Mouse (Mus musculus): ENCODE results near the gene Slc9a3r1. TPM values are rescaled to one million over a fixed set of nuclear protein-coding genes. Genes with fewer than 3 reads are reported as not detected.

Gene Slc9a3r1
- total RNA-seq, 1 experiment = 43.9 TPM

GRCm38 (mm10) chr11:115164341-115164975 lies 1.3 kb downstream of the Slc9a3r1 start:
- no peak for DNase-seq (ENCODE audit: low read depth, low spot score)
- H3K9ac ChIP-seq (ENCODE audit: insufficient read depth, low read depth, low read length, poor library complexity, severe bottlenecking) = peak overlapping the region; percentile 82

GRCm38 (mm10) chr11:115164976-115165374 lies 1.8 kb downstream of the Slc9a3r1 start:
- peaks cover 19% of the 10 kb centered on the region; the same call in 1 of the 2 replicates for H3K36me3 ChIP-seq (ENCODE audit: control insufficient read depth, insufficient read depth, low read length, poor library complexity, severe bottlenecking)
- in situ Hi-C loops (cut with MboI; ENCODE audit: low sequenced_read_pairs in 2 of 2, unreplicated experiment in 2 of 2) = no loop called here
- no peaks in the 10 kb centered on the region for H3K9me3 ChIP-seq (ENCODE audit: control insufficient read depth, insufficient read depth, low read depth, low read length)
- peak overlapping the region; percentile 82 to 87 for H3K4me3 ChIP-seq (ENCODE audit: insufficient read depth in 1 of 2, low read depth in 1 of 2, low read length in 2 of 2, poor library complexity in 1 of 2, severe bottlenecking in 1 of 2)
- H3K27ac ChIP-seq (ENCODE audit: insufficient read depth, low read depth, low read length, poor library complexity, severe bottlenecking) = no peak overlapping the region
- peaks cover 3 to 21% of the 10 kb centered on the region in 2 experiments; a peak in 2 of 4 replicates for H3K4me1 ChIP-seq (ENCODE audit: control insufficient read depth in 2 of 2, insufficient read depth in 2 of 2, low read length in 2 of 2, poor library complexity in 1 of 2)
- H3K9ac ChIP-seq (ENCODE audit: insufficient read depth, low read depth, low read length, poor library complexity, severe bottlenecking) = peak overlapping the region; percentile 54
- TF ChIP-seq HCFC1 (IDR thresholded peaks at IDR 0.05; ENCODE audit: borderline replicate concordance, insufficient read depth, low read length) (no peak), CHD2 (IDR thresholded peaks at IDR 0.05; ENCODE audit: low read depth, low read length) (no peak), ZC3H11A (IDR thresholded peaks at IDR 0.05; ENCODE audit: borderline replicate concordance, low read depth, low read length) (no peak), ZNF384 (IDR thresholded peaks at IDR 0.05; ENCODE audit: low read depth, low read length) (no peak), MAFK (IDR thresholded peaks at IDR 0.05; ENCODE audit: insufficient read depth, low read depth, low read length) (no peak)
- no peak for DNase-seq (ENCODE audit: low read depth, low spot score)

More at GRCm38 (mm10) chr11:115164341-115164975, 1.3 kb downstream of the Slc9a3r1 start:
- in situ Hi-C loops (cut with MboI; ENCODE audit: low sequenced_read_pairs in 2 of 2, unreplicated experiment in 2 of 2) = no loop called here
- Histone ChIP-seq H3K27ac (ENCODE audit: insufficient read depth, low read depth, low read length, poor library complexity, severe bottlenecking) (no peak overlapping the region), H3K9me3 (ENCODE audit: control insufficient read depth, insufficient read depth, low read depth, low read length) (no peaks in the 10 kb centered on the region), H3K36me3 (ENCODE audit: control insufficient read depth, insufficient read depth, low read length, poor library complexity, severe bottlenecking) (peaks cover 19% of the 10 kb centered on the region; the same call in 1 of the 2 replicates), H3K4me3 (ENCODE audit: insufficient read depth in 1 of 2, low read depth in 1 of 2, low read length in 2 of 2, poor library complexity in 1 of 2, severe bottlenecking in 1 of 2) (peak overlapping the region; percentile 82 to 87), H3K4me1 (ENCODE audit: control insufficient read depth in 2 of 2, insufficient read depth in 2 of 2, low read length in 2 of 2, poor library complexity in 1 of 2) (peaks cover 6 to 21% of the 10 kb centered on the region in 2 experiments; a peak in 2 of 4 replicates)
- TF ChIP-seq ZNF384 (IDR thresholded peaks at IDR 0.05; ENCODE audit: low read depth, low read length) = no peak
- no peak for TF ChIP-seq CHD2 (IDR thresholded peaks at IDR 0.05; ENCODE audit: low read depth, low read length)
- no peak for TF ChIP-seq MAFK (IDR thresholded peaks at IDR 0.05; ENCODE audit: insufficient read depth, low read depth, low read length)
- no peak for TF ChIP-seq HCFC1 (IDR thresholded peaks at IDR 0.05; ENCODE audit: borderline replicate concordance, insufficient read depth, low read length)
- no peak for TF ChIP-seq ZC3H11A (IDR thresholded peaks at IDR 0.05; ENCODE audit: borderline replicate concordance, low read depth, low read length)

DNA sequence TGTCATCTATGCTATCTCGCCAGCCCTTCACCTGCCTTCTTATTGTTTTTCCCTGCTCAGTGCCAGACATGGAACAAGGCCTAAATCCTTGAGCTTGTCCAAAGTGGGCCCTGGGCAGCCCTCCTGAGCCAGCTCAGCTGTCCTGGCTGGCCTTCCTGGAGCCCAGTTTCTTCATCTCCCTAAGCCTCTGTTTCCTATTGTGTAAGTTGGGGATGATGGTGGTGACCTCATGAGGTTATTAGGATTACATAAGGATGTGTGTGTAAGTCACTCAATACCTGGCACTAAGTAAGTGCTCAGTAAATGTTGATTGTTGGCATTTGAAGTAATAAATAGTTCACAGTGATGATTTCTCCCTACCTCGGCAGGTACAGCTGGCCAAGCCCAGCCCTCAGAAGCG lies 3.6 kb downstream of the Slc9a3r1 start:
- Histone ChIP-seq H3K9ac (ENCODE audit: insufficient read depth, low read depth, low read length, poor library complexity, severe bottlenecking) (no peak overlapping the region), H3K36me3 (ENCODE audit: control insufficient read depth, insufficient read depth, low read length, poor library complexity, severe bottlenecking) (peaks cover 19% of the 10 kb centered on the region; the same call in 1 of the 2 replicates), H3K4me3 (ENCODE audit: insufficient read depth in 1 of 2, low read depth in 1 of 2, low read length in 2 of 2, poor library complexity in 1 of 2, severe bottlenecking in 1 of 2) (no peak overlapping the region), H3K9me3 (ENCODE audit: control insufficient read depth, insufficient read depth, low read depth, low read length) (no peaks in the 10 kb centered on the region), H3K27ac (ENCODE audit: insufficient read depth, low read depth, low read length, poor library complexity, severe bottlenecking) (no peak overlapping the region), H3K4me1 (ENCODE audit: control insufficient read depth in 2 of 2, insufficient read depth in 2 of 2, low read length in 2 of 2, poor library complexity in 1 of 2) (peaks cover 6 to 22% of the 10 kb centered on the region in 2 experiments; a peak in 3 of 4 replicates)
- no peak for DNase-seq (ENCODE audit: low read depth, low spot score)
- in situ Hi-C loops (cut with MboI; ENCODE audit: low sequenced_read_pairs in 2 of 2, unreplicated experiment in 2 of 2) = no loop called here
- TF ChIP-seq MAFK (IDR thresholded peaks at IDR 0.05; ENCODE audit: insufficient read depth, low read depth, low read length) (no peak), ZNF384 (IDR thresholded peaks at IDR 0.05; ENCODE audit: low read depth, low read length) (no peak), HCFC1 (IDR thresholded peaks at IDR 0.05; ENCODE audit: borderline replicate concordance, insufficient read depth, low read length) (no peak), ZC3H11A (IDR thresholded peaks at IDR 0.05; ENCODE audit: borderline replicate concordance, low read depth, low read length) (no peak), CHD2 (IDR thresholded peaks at IDR 0.05; ENCODE audit: low read depth, low read length) (no peak)

DNA sequence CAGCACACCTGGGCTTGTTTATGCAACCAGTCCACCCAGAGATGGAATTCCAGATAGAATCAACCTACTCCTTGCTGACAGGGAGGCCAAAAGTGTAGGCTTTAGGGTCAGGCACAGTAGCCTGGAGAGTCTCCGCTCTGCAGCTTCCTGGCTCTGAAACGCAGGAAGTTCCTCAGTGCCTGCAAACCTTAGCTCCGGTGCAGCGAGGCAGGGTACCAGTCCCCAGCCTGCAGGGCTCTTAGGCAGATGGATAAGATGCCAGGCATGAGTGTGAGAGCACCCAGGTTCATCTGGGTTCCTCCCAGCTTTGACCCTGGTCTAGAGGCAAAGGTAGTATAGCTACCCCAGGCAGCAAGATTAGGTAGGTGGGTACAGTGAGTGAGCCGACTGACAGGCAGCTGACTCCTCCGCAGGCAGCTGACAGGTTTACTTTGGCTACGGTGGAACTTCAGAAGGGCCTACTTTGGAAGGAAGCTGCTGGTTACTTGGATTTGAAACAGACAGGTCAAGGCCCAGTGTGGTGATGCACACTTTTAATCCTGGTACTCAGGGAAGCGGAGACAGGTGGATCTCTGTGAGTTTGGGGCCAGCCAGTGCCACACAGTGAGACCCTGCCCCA lies 4.6 kb downstream of the Slc9a3r1 start:
- no peak for TF ChIP-seq CHD2 (IDR thresholded peaks at IDR 0.05; ENCODE audit: low read depth, low read length)
- no peak for TF ChIP-seq ZNF384 (IDR thresholded peaks at IDR 0.05; ENCODE audit: low read depth, low read length)
- no peak for TF ChIP-seq HCFC1 (IDR thresholded peaks at IDR 0.05; ENCODE audit: borderline replicate concordance, insufficient read depth, low read length)
- no peak for TF ChIP-seq ZC3H11A (IDR thresholded peaks at IDR 0.05; ENCODE audit: borderline replicate concordance, low read depth, low read length)
- TF ChIP-seq MAFK (IDR thresholded peaks at IDR 0.05; ENCODE audit: insufficient read depth, low read depth, low read length) = no peak
- in situ Hi-C loops (cut with MboI; ENCODE audit: low sequenced_read_pairs in 2 of 2, unreplicated experiment in 2 of 2) = no loop called here
- Histone ChIP-seq H3K4me3 (ENCODE audit: insufficient read depth in 1 of 2, low read depth in 1 of 2, low read length in 2 of 2, poor library complexity in 1 of 2, severe bottlenecking in 1 of 2) (no peak overlapping the region), H3K27ac (ENCODE audit: insufficient read depth, low read depth, low read length, poor library complexity, severe bottlenecking) (no peak overlapping the region), H3K9me3 (ENCODE audit: control insufficient read depth, insufficient read depth, low read depth, low read length) (no peaks in the 10 kb centered on the region), H3K4me1 (ENCODE audit: control insufficient read depth in 2 of 2, insufficient read depth in 2 of 2, low read length in 2 of 2, poor library complexity in 1 of 2) (peaks cover 11 to 26% of the 10 kb centered on the region in 2 experiments), H3K36me3 (ENCODE audit: control insufficient read depth, insufficient read depth, low read length, poor library complexity, severe bottlenecking) (peaks cover 19% of the 10 kb centered on the region; the same call in 1 of the 2 replicates), H3K9ac (ENCODE audit: insufficient read depth, low read depth, low read length, poor library complexity, severe bottlenecking) (no peak overlapping the region)
- DNase-seq (ENCODE audit: low read depth, low spot score) = no peak
